Mouse (Mus musculus): ENCODE results near the gene Med24.
"Not testable (repeated sequence)": the region's sequence is repeated elsewhere in the genome, so short reads cannot be mapped to it uniquely, and the experiment has no call there.

Med24 gene

GRCm38 (mm10) chr11:98720756-98721155, 8.5 kb downstream of the Med24 start:
- no peak for DNase-seq (ENCODE audit: low spot score)

- no peak for DNase-seq (ENCODE audit: low spot score)
Observed at GRCm38 (mm10) chr11:98717904-98718303, 11.3 kb downstream of the Med24 start.

- DNase-seq (ENCODE audit: low spot score): no peak
Observed at GRCm38 (mm10) chr11:98715946-98716345, 13.3 kb downstream of the Med24 start.

- no peak for DNase-seq (ENCODE audit: low spot score)
Observed at GRCm38 (mm10) chr11:98713703-98714102, 15.5 kb downstream of the Med24 start.

- DNase-seq (ENCODE audit: low spot score): not testable (repeated sequence)
Observed at GRCm38 (mm10) chr11:98712009-98712408, 17.2 kb downstream of the Med24 start.

- DNase-seq (ENCODE audit: low spot score): no peak
Observed at GRCm38 (mm10) chr11:98711046-98711434, 18.2 kb downstream of the Med24 start.

GRCm38 (mm10) chr11:98710416-98711045, 18.7 kb downstream of the Med24 start:
- DNase-seq (ENCODE audit: low spot score): peak; percentile 82

- peak; percentile 86 for DNase-seq (ENCODE audit: low spot score)
Observed at GRCm38 (mm10) chr11:98709001-98709741, 20.1 kb downstream of the Med24 start.

GRCm38 (mm10) chr11:98708282-98708956, 20.8 kb downstream of the Med24 start:
- DNase-seq (ENCODE audit: low spot score): no peak

GRCm38 (mm10) chr11:98707401-98708281, 21.6 kb downstream of the Med24 start:
- no peak for DNase-seq (ENCODE audit: low spot score)

GRCm38 (mm10) chr11:98705021-98705420, 24.2 kb downstream of the Med24 start:
- no peak for DNase-seq (ENCODE audit: low spot score)

GRCm38 (mm10) chr11:98702323-98702722, 26.9 kb downstream of the Med24 start:
- DNase-seq (ENCODE audit: low spot score): no peak

- DNase-seq (ENCODE audit: low spot score): no peak
Observed at GRCm38 (mm10) chr11:98701213-98701670, 28.0 kb downstream of the Med24 start, which contains the start of gene Csf3. Gene Csf3 (plus strand): TSS chr11:98701263.

- DNase-seq (ENCODE audit: low spot score): no peak
Observed at GRCm38 (mm10) chr11:98699911-98700310, 29.3 kb downstream of the Med24 start.

GRCm38 (mm10) chr11:98698849-98699640, 30.2 kb downstream of the Med24 start:
- DNase-seq (ENCODE audit: low spot score): no peak

- no peak for DNase-seq (ENCODE audit: low spot score)
Observed at GRCm38 (mm10) chr11:98697225-98697624, 32.0 kb downstream of the Med24 start.

GRCm38 (mm10) chr11:98696454-98697216, 32.6 kb downstream of the Med24 start:
- DNase-seq (ENCODE audit: low spot score): no peak

- no peak for DNase-seq (ENCODE audit: low spot score)
Observed at GRCm38 (mm10) chr11:98695408-98695807, 33.8 kb downstream of the Med24 start.

GRCm38 (mm10) chr11:98694301-98694700, 34.9 kb downstream of the Med24 start:
- no peak for DNase-seq (ENCODE audit: low spot score)

- DNase-seq (ENCODE audit: low spot score): no peak
Observed at GRCm38 (mm10) chr11:98693746-98694145, 35.5 kb downstream of the Med24 start.

All from yolk sac, embryonic 10.5 days (tissue).